Mouse (Mus musculus): Measurements from ENCODE around the gene Zmym6. TPM values are rescaled to one million over a fixed set of nuclear protein-coding genes. Genes with fewer than 3 reads are reported as not detected.
"Not testable (repeated sequence)": the region's sequence is repeated elsewhere in the genome, so short reads cannot be mapped to it uniquely, and the experiment has no call there.

Zmym6 gene
- polyA plus RNA-seq, 1 experiment from 2014 or later, result 5.8 TPM

- H3K4me1 ChIP-seq (ENCODE audit: insufficient read depth, low read depth, low read length), result peaks cover 7% of the 10 kb centered on the region
- H3K36me3 ChIP-seq (ENCODE audit: insufficient read depth, low read length), result no peaks in the 10 kb centered on the region
- DNase-seq (ENCODE audit: low spot score) (no peak), ATAC-seq (no peak)
- H3K27ac ChIP-seq (ENCODE audit: low read length), result no peak overlapping the region
- H3K4me3 ChIP-seq (ENCODE audit: low read depth, low read length), result no peak overlapping the region
- no peaks in the 10 kb centered on the region for H3K27me3 ChIP-seq (replicated peaks; ENCODE audit: insufficient read depth, low read length)
- no peak overlapping the region for H3K4me2 ChIP-seq (replicated peaks; ENCODE audit: low read depth, low read length)
- no peaks in the 10 kb centered on the region for H3K9me3 ChIP-seq (ENCODE audit: low read length)
- no peak overlapping the region for H3K9ac ChIP-seq (replicated peaks; ENCODE audit: low read depth)
- TF ChIP-seq CTCF (IDR thresholded peaks at IDR 0.05), result no peak
- no peak for TF ChIP-seq EP300 (IDR thresholded peaks at IDR 0.05)
- 48% methylated on average over 1 of the region's 1 CpGs for WGBS
Observed at GRCm38 (mm10) chr4:127080806-127081205, 3.6 kb downstream of the Zmym6 start.

GRCm38 (mm10) chr4:127083131-127083530, 5.9 kb downstream of the Zmym6 start:
- TF ChIP-seq EP300 (IDR thresholded peaks at IDR 0.05), result no peak
- no peak for TF ChIP-seq CTCF (IDR thresholded peaks at IDR 0.05)
- no peak for ATAC-seq

GRCm38 (mm10) chr4:127085761-127086160, 8.6 kb downstream of the Zmym6 start:
- 84% methylated on average over 1 of the region's 1 CpGs for WGBS
- H3K27me3 ChIP-seq (replicated peaks; ENCODE audit: insufficient read depth, low read length), result no peaks in the 10 kb centered on the region
- H3K4me3 ChIP-seq (ENCODE audit: low read depth, low read length), result no peak overlapping the region
- DNase-seq (ENCODE audit: low spot score) (no peak), ATAC-seq (no peak)
- TF ChIP-seq CTCF (IDR thresholded peaks at IDR 0.05) (no peak), EP300 (IDR thresholded peaks at IDR 0.05) (no peak)
- no peak overlapping the region for H3K27ac ChIP-seq (ENCODE audit: low read length)
- H3K4me1 ChIP-seq (ENCODE audit: insufficient read depth, low read depth, low read length), result no peaks in the 10 kb centered on the region
- no peak overlapping the region for H3K9ac ChIP-seq (replicated peaks; ENCODE audit: low read depth)
- 0 out of 2 replicates have a peak, but pooled peaks cover 5% of the 10 kb centered on the region for H3K36me3 ChIP-seq (ENCODE audit: insufficient read depth, low read length)
- H3K9me3 ChIP-seq (ENCODE audit: low read length), result no peaks in the 10 kb centered on the region
- H3K4me2 ChIP-seq (replicated peaks; ENCODE audit: low read depth, low read length), result no peak overlapping the region

More at GRCm38 (mm10) chr4:127083131-127083530, 5.9 kb downstream of the Zmym6 start:
- Histone ChIP-seq H3K4me1 (ENCODE audit: insufficient read depth, low read depth, low read length) (peaks cover under 1% of the 10 kb centered on the region; the same call in 1 of the 2 replicates), H3K27me3 (replicated peaks; ENCODE audit: insufficient read depth, low read length) (no peaks in the 10 kb centered on the region), H3K9me3 (ENCODE audit: low read length) (no peaks in the 10 kb centered on the region), H3K4me3 (ENCODE audit: low read depth, low read length) (no peak overlapping the region), H3K4me2 (replicated peaks; ENCODE audit: low read depth, low read length) (no peak overlapping the region), H3K27ac (ENCODE audit: low read length) (no peak overlapping the region), H3K9ac (replicated peaks; ENCODE audit: low read depth) (no peak overlapping the region), H3K36me3 (ENCODE audit: insufficient read depth, low read length) (0 out of 2 replicates have a peak, but pooled peaks cover under 1% of the 10 kb centered on the region)
- DNase-seq (ENCODE audit: low spot score), result no peak
- WGBS, result 77% methylated on average over 2 of the region's 2 CpGs

GRCm38 (mm10) chr4:127091188-127091587, 14.0 kb downstream of the Zmym6 start:
- H3K4me3 ChIP-seq (ENCODE audit: low read depth, low read length), result no peak overlapping the region
- TF ChIP-seq EP300 (IDR thresholded peaks at IDR 0.05) (no peak), CTCF (IDR thresholded peaks at IDR 0.05) (no peak)
- no peaks in the 10 kb centered on the region for H3K27me3 ChIP-seq (replicated peaks; ENCODE audit: insufficient read depth, low read length)
- ATAC-seq (no peak), DNase-seq (ENCODE audit: low spot score) (no peak)
- no peaks in the 10 kb centered on the region for H3K4me1 ChIP-seq (ENCODE audit: insufficient read depth, low read depth, low read length)
- 0 out of 2 replicates have a peak, but pooled peaks cover 5% of the 10 kb centered on the region for H3K36me3 ChIP-seq (ENCODE audit: insufficient read depth, low read length)
- H3K4me2 ChIP-seq (replicated peaks; ENCODE audit: low read depth, low read length), result no peak overlapping the region
- no peaks in the 10 kb centered on the region for H3K9me3 ChIP-seq (ENCODE audit: low read length)
- no peak overlapping the region for H3K27ac ChIP-seq (ENCODE audit: low read length)
- no peak overlapping the region for H3K9ac ChIP-seq (replicated peaks; ENCODE audit: low read depth)
- WGBS, result 92% methylated on average over 1 of the region's 1 CpGs

GRCm38 (mm10) chr4:127095090-127095489, 17.9 kb downstream of the Zmym6 start:
- Histone ChIP-seq H3K4me2 (replicated peaks; ENCODE audit: low read depth, low read length) (no peak overlapping the region), H3K4me3 (ENCODE audit: low read depth, low read length) (no peak overlapping the region), H3K4me1 (ENCODE audit: insufficient read depth, low read depth, low read length) (no peaks in the 10 kb centered on the region), H3K27me3 (replicated peaks; ENCODE audit: insufficient read depth, low read length) (no peaks in the 10 kb centered on the region), H3K27ac (ENCODE audit: low read length) (no peak overlapping the region), H3K9ac (replicated peaks; ENCODE audit: low read depth) (no peak overlapping the region), H3K9me3 (ENCODE audit: low read length) (no peaks in the 10 kb centered on the region), H3K36me3 (ENCODE audit: insufficient read depth, low read length) (no peaks in the 10 kb centered on the region)
- ATAC-seq (no peak), DNase-seq (ENCODE audit: low spot score) (no peak)
- no peak for TF ChIP-seq CTCF (IDR thresholded peaks at IDR 0.05)
- TF ChIP-seq EP300 (IDR thresholded peaks at IDR 0.05), result no peak
- 93% methylated on average over 4 of the region's 4 CpGs for WGBS

GRCm38 (mm10) chr4:127099552-127099951, 22.4 kb downstream of the Zmym6 start:
- not testable (repeated sequence) for DNase-seq (ENCODE audit: low spot score); H3K4me2 ChIP-seq (replicated peaks; ENCODE audit: low read depth, low read length); H3K4me3 ChIP-seq (ENCODE audit: low read depth, low read length); H3K4me1 ChIP-seq (ENCODE audit: insufficient read depth, low read depth, low read length); H3K9ac ChIP-seq (replicated peaks; ENCODE audit: low read depth); H3K9me3 ChIP-seq (ENCODE audit: low read length); H3K36me3 ChIP-seq (ENCODE audit: insufficient read depth, low read length); ATAC-seq; H3K27me3 ChIP-seq (replicated peaks; ENCODE audit: insufficient read depth, low read length); H3K27ac ChIP-seq (ENCODE audit: low read length)
- WGBS, result 93% methylated on average over 1 of the region's 2 CpGs

- Histone ChIP-seq H3K27ac (ENCODE audit: low read length) (no peak overlapping the region), H3K36me3 (ENCODE audit: insufficient read depth, low read length) (peaks cover 6% of the 10 kb centered on the region; the same call in 1 of the 2 replicates), H3K27me3 (replicated peaks; ENCODE audit: insufficient read depth, low read length) (no peaks in the 10 kb centered on the region), H3K4me1 (ENCODE audit: insufficient read depth, low read depth, low read length) (no peaks in the 10 kb centered on the region), H3K9me3 (ENCODE audit: low read length) (no peaks in the 10 kb centered on the region), H3K4me2 (replicated peaks; ENCODE audit: low read depth, low read length) (no peak overlapping the region), H3K4me3 (ENCODE audit: low read depth, low read length) (no peak overlapping the region), H3K9ac (replicated peaks; ENCODE audit: low read depth) (no peak overlapping the region)
- no peak for DNase-seq (ENCODE audit: low spot score)
- ATAC-seq, result no peak
- TF ChIP-seq CTCF (IDR thresholded peaks at IDR 0.05), result no peak
- no peak for TF ChIP-seq EP300 (IDR thresholded peaks at IDR 0.05)
- WGBS, result 94% methylated on average over 4 of the region's 4 CpGs
Observed at GRCm38 (mm10) chr4:127107566-127107965, 30.4 kb downstream of the Zmym6 start.
